Mouse (Mus musculus): ENCODE data around the gene Frmpd1. TPM values are rescaled to one million over a fixed set of nuclear protein-coding genes. Genes with fewer than 3 reads are reported as not detected.

Gene Frmpd1
- total and polyA plus RNA-seq, 3 experiments = 9.2 to 23.2 (median 20.8) TPM

GRCm38 (mm10) chr4:45320159-45320816 lies 135.6 kb downstream of the Frmpd1 start:
- H3K4me3 ChIP-seq (ENCODE audit: low read depth, low read length) = peak overlapping the region; percentile 100
- peaks cover 24% of the 10 kb centered on the region for H3K4me1 ChIP-seq (ENCODE audit: insufficient read depth, low read depth, low read length)
- ATAC-seq (ENCODE audit: extremely low read depth, insufficient number of reproducible peaks, low FRiP score, poor library complexity, severe bottlenecking) (peak; percentile 81), DNase-seq (ENCODE audit: low spot score) (peak; percentile 92)
- H3K36me3 ChIP-seq (replicated peaks) = peaks cover 39% of the 10 kb centered on the region
- H3K9me3 ChIP-seq (replicated peaks) = no peaks in the 10 kb centered on the region
- no peaks in the 10 kb centered on the region; the same call in 1 of the 2 replicates for H3K27me3 ChIP-seq (ENCODE audit: insufficient read depth, low read length)
- TF ChIP-seq GATA1 (IDR thresholded peaks at IDR 0.05; ENCODE audit: borderline replicate concordance, low read length) (no peak), TAL1 (conservative IDR thresholded peaks at IDR 0.05; ENCODE audit: low read depth, low read length) (no peak)

GRCm38 (mm10) chr4:45331139-45331538 lies 146.5 kb downstream of the Frmpd1 start:
- H3K4me3 ChIP-seq (ENCODE audit: low read depth, low read length) = no peak overlapping the region
- H3K27me3 ChIP-seq (ENCODE audit: insufficient read depth, low read length) = peaks cover 33% of the 10 kb centered on the region
- TF ChIP-seq CTCF (IDR thresholded peaks at IDR 0.05; ENCODE audit: low read depth, low read length) = no peak
- TF ChIP-seq GATA2 (IDR thresholded peaks at IDR 0.05; ENCODE audit: borderline replicate concordance, low read depth, low read length) = no peak
- no peak for TF ChIP-seq POLR2AphosphoS5 (IDR thresholded peaks at IDR 0.05; ENCODE audit: insufficient replicate concordance, low read depth, low read length)
- TF ChIP-seq GATA1 (IDR thresholded peaks at IDR 0.05; ENCODE audit: borderline replicate concordance, low read length) = no peak
- TF ChIP-seq TAL1 (conservative IDR thresholded peaks at IDR 0.05; ENCODE audit: low read depth, low read length) = no peak
- peaks cover 4% of the 10 kb centered on the region for H3K9me3 ChIP-seq (replicated peaks)
- H3K36me3 ChIP-seq (replicated peaks) = no peaks in the 10 kb centered on the region
- no peak for DNase-seq (ENCODE audit: low spot score)
- H3K4me1 ChIP-seq (ENCODE audit: insufficient read depth, low read depth, low read length) = peaks cover 10% of the 10 kb centered on the region
- ATAC-seq (ENCODE audit: extremely low read depth, insufficient number of reproducible peaks, low FRiP score, poor library complexity, severe bottlenecking) = no peak

GRCm38 (mm10) chr4:45332466-45332865 lies 147.8 kb downstream of the Frmpd1 start:
- DNase-seq (ENCODE audit: low spot score) (no peak), ATAC-seq (ENCODE audit: extremely low read depth, insufficient number of reproducible peaks, low FRiP score, poor library complexity, severe bottlenecking) (no peak)
- H3K27me3 ChIP-seq (ENCODE audit: insufficient read depth, low read length) = peaks cover 27% of the 10 kb centered on the region
- TF ChIP-seq TAL1 (conservative IDR thresholded peaks at IDR 0.05; ENCODE audit: low read depth, low read length) = no peak
- TF ChIP-seq GATA2 (IDR thresholded peaks at IDR 0.05; ENCODE audit: borderline replicate concordance, low read depth, low read length) = no peak
- no peak for TF ChIP-seq CTCF (IDR thresholded peaks at IDR 0.05; ENCODE audit: low read depth, low read length)
- no peak for TF ChIP-seq GATA1 (IDR thresholded peaks at IDR 0.05; ENCODE audit: borderline replicate concordance, low read length)
- no peak for TF ChIP-seq POLR2AphosphoS5 (IDR thresholded peaks at IDR 0.05; ENCODE audit: insufficient replicate concordance, low read depth, low read length)
- H3K36me3 ChIP-seq (replicated peaks) = no peaks in the 10 kb centered on the region
- H3K4me3 ChIP-seq (ENCODE audit: low read depth, low read length) = no peak overlapping the region
- H3K9me3 ChIP-seq (replicated peaks) = peaks cover 4% of the 10 kb centered on the region
- H3K4me1 ChIP-seq (ENCODE audit: insufficient read depth, low read depth, low read length) = peaks cover 10% of the 10 kb centered on the region

Other genes with a start within 250 kb of the Frmpd1 start
- 25.2 and 32.4 TPM in 2 replicates for gene Grhpr, start 203.5 kb upstream of the Frmpd1 start, total RNA-seq (2014; fragmentation: Nextera tagmentation)
- 30.5 and 33.2 TPM in 2 replicates for gene Grhpr, start 203.5 kb upstream of the Frmpd1 start, total RNA-seq (2017)
- gene Grhpr, start 203.5 kb upstream of the Frmpd1 start, polyA plus RNA-seq (2012) = 74.2 and 119 TPM in 2 replicates
- gene Zbtb5, start 172.5 kb upstream of the Frmpd1 start, total RNA-seq (2014; fragmentation: Nextera tagmentation) = 9.7 and 10.9 TPM in 2 replicates
- gene Zbtb5, start 172.5 kb upstream of the Frmpd1 start, total RNA-seq (2017) = 8.7 and 9.8 TPM in 2 replicates
- 2.3 and 2.6 TPM in 2 replicates for gene Zbtb5, start 172.5 kb upstream of the Frmpd1 start, polyA plus RNA-seq (2012)
- gene Polr1e, start 166.3 kb upstream of the Frmpd1 start, total RNA-seq (2014; fragmentation: Nextera tagmentation) = 21.4 and 23.2 TPM in 2 replicates
- gene Polr1e, start 166.3 kb upstream of the Frmpd1 start, total RNA-seq (2017) = 31.7 and 44.5 TPM in 2 replicates
- gene Polr1e, start 166.3 kb upstream of the Frmpd1 start, polyA plus RNA-seq (2012) = 3.5 and 9.2 TPM in 2 replicates
- gene Fbxo10, start 100.3 kb upstream of the Frmpd1 start, total RNA-seq (2014; fragmentation: Nextera tagmentation) = 5.1 and 5.3 TPM in 2 replicates
- gene Fbxo10, start 100.3 kb upstream of the Frmpd1 start, total RNA-seq (2017) = 4.3 and 4.5 TPM in 2 replicates
- gene Fbxo10, start 100.3 kb upstream of the Frmpd1 start, polyA plus RNA-seq (2012) = 3.1 and 3.3 TPM in 2 replicates
- 106 and 135 TPM in 2 replicates for gene Tomm5, start 76.8 kb upstream of the Frmpd1 start, total RNA-seq (2014; fragmentation: Nextera tagmentation)
- gene Tomm5, start 76.8 kb upstream of the Frmpd1 start, total RNA-seq (2017) = 291 and 355 TPM in 2 replicates
- 127 and 156 TPM in 2 replicates for gene Tomm5, start 76.8 kb upstream of the Frmpd1 start, polyA plus RNA-seq (2012)
- gene Trmt10b, start 112.3 kb downstream of the Frmpd1 start, total RNA-seq (2014; fragmentation: Nextera tagmentation) = 29.0 and 31.0 TPM in 2 replicates
- 22.8 and 23.4 TPM in 2 replicates for gene Trmt10b, start 112.3 kb downstream of the Frmpd1 start, total RNA-seq (2017)
- 1.7 and 2.0 TPM in 2 replicates for gene Trmt10b, start 112.3 kb downstream of the Frmpd1 start, polyA plus RNA-seq (2012)
- gene Dcaf10, start 157.2 kb downstream of the Frmpd1 start, total RNA-seq (2014; fragmentation: Nextera tagmentation) = 18.0 and 23.5 TPM in 2 replicates
- 13.6 and 13.8 TPM in 2 replicates for gene Dcaf10, start 157.2 kb downstream of the Frmpd1 start, total RNA-seq (2017)
- gene Dcaf10, start 157.2 kb downstream of the Frmpd1 start, polyA plus RNA-seq (2012) = 28.8 and 38.6 TPM in 2 replicates
- 70.5 and 82.3 TPM in 2 replicates for gene Exosc3, start 157.9 kb downstream of the Frmpd1 start, total RNA-seq (2014; fragmentation: Nextera tagmentation)
- gene Exosc3, start 157.9 kb downstream of the Frmpd1 start, total RNA-seq (2017) = 240 and 278 TPM in 2 replicates
- 125 and 148 TPM in 2 replicates for gene Exosc3, start 157.9 kb downstream of the Frmpd1 start, polyA plus RNA-seq (2012)
- gene Slc25a51, start 223.9 kb downstream of the Frmpd1 start, total RNA-seq (2014; fragmentation: Nextera tagmentation) = 72.4 and 84.0 TPM in 2 replicates
- gene Slc25a51, start 223.9 kb downstream of the Frmpd1 start, total RNA-seq (2017) = 42.0 and 46.4 TPM in 2 replicates
- 20.2 and 33.5 TPM in 2 replicates for gene Slc25a51, start 223.9 kb downstream of the Frmpd1 start, polyA plus RNA-seq (2012)